Mouse (Mus musculus) limb, embryonic 14.5 days (tissue): ENCODE measurements around the gene Cep170. TPM values are rescaled to one million over a fixed set of nuclear protein-coding genes. Genes with fewer than 3 reads are reported as not detected.

Experiments used
- ATAC-seq: fragments of 200-750 bp; cut with Nextera tagmentation; 2 replicates; pipeline ENCODE4 v1.8.0; 2017; ENCODE audit warnings: low read depth, moderate number of reproducible peaks, moderate TSS enrichment; ENCODE audit not compliant: low FRiP score
- DNase-seq: peaks from one replicate; pipeline ENCODE4 v3.0.0-alpha.2; 2015; ENCODE audit warnings: low spot score
- H3K27ac ChIP-seq: fragments of 300-500 bp; sonication (generic); replicated peaks from 2 replicates; pipeline ENCODE4 v1.5.1; 2014; ENCODE audit warnings: low read depth, mild to moderate bottlenecking, low read length, moderate library complexity, mixed read lengths
- H3K27me3 ChIP-seq: fragments of 300-500 bp; sonication (generic); 2 replicates; pipeline ENCODE4 v1.6.1; 2014; ENCODE audit warnings: low read length, mixed read lengths; ENCODE audit not compliant: control insufficient read depth, insufficient read depth
- H3K36me3 ChIP-seq: fragments of 300-500 bp; sonication (generic); 2 replicates; pipeline ENCODE4 v1.6.1; 2014; ENCODE audit warnings: mild to moderate bottlenecking, low read length, moderate library complexity, mixed read lengths; ENCODE audit not compliant: control insufficient read depth, insufficient read depth
- H3K4me1 ChIP-seq: fragments of 300-500 bp; sonication (generic); 2 replicates; pipeline ENCODE4 v1.6.1; 2014; ENCODE audit warnings: antibody characterized with exemption, low read length, mixed read lengths; ENCODE audit not compliant: control insufficient read depth, insufficient read depth
- H3K4me2 ChIP-seq: fragments of 300-500 bp; sonication (generic); replicated peaks from 2 replicates; pipeline ENCODE4 v1.6.1; 2014; ENCODE audit warnings: low read depth, mild to moderate bottlenecking, low read length, moderate library complexity; ENCODE audit not compliant: severe bottlenecking
- H3K4me3 ChIP-seq: fragments of 300-500 bp; sonication (generic); replicated peaks from 2 replicates; pipeline ENCODE4 v1.5.1; 2014; ENCODE audit warnings: low read length
- H3K9ac ChIP-seq: fragments of 300-500 bp; sonication (generic); 2 replicates; pipeline ENCODE4 v1.6.1; 2014; ENCODE audit warnings: mild to moderate bottlenecking, low read depth, low read length, moderate library complexity; ENCODE audit not compliant: severe bottlenecking
- H3K9me3 ChIP-seq: fragments of 300-500 bp; sonication (generic); 2 replicates; pipeline ENCODE4 v1.6.1; 2016; ENCODE audit warnings: low read length; ENCODE audit not compliant: control insufficient read depth
- POLR2A ChIP-seq: fragments of 200-500 bp; IDR thresholded peaks from 2 replicates; pipeline ENCODE4 v1.8.0; 2012; ENCODE audit warnings: inconsistent platforms, mild to moderate bottlenecking, moderate library complexity, borderline replicate concordance; ENCODE audit not compliant: insufficient read depth, insufficient read length; ENCODE audit errors: extremely low read depth
- WGBS: fragments of 180-500 bp; shearing (Covaris S2); extraction: QIAGEN DNeasy Blood & Tissue Kit; methylation state at CpG from one replicate; pipeline ENCODE4 v1.1.7; 2014; 5-methylcytosine and 5-hydroxymethylcytosine counted together
- polyA plus RNA-seq, 2 experiments: library from polyadenylated mRNA; depleted of rRNA in 1 of 2; stranded (reverse) in 1 of 2; unstranded in 1 of 2; fragments of >200 nt; fragmentation: Nextera tagmentation in 1 of 2; extraction: Ambion mirVana in 1 of 2; gene quantifications; 2 replicates each; pipeline versions ENCODE4 v1.2.1 to v1.2.3; 2012 to 2014

Gene Cep170
- polyA plus RNA-seq, 2 experiments: 33.5 to 42.3 TPM

DNA sequence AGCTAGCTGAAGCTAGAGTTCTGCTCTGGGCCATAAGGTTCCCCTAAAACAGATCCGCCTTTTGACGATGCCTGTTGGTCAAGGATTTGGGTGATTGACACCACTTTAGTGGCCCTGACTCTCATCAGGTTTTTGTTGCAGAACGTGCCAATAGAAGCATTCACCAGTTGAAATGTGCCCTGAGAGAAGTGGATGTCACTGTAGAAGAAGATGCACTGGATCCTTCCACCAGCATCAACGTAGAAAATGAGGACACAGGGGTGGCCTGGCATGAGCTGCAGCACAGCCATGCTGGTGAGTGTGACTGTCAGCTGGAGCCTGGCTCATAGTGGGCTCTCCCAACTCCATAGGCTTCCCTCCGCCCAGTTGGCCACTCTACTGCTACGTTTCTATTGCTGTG lies 10.7 kb upstream of the Cep170 start:
- 83% methylated on average over 6 of the region's 6 CpGs for WGBS

DNA sequence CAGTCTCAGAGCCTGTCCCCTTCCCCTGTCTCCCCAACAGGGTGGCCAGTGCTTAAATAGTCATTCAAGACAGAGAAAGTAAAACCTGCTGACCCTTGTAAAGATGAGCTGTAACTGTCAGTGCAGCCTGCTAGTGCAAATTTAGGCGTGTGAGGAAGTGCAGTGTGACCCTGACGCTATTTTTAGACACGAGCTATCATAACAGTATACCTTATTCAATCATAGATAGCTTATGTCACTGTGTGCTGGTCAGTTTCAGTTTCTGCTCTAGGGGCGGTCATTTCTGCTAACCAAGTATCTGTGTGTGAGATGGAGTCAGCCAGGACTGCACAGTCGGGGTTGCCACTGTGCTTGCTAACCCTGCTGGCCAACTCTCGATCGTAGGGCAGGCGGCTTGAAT lies 10.0 kb upstream of the Cep170 start:
- no peak for ATAC-seq
- H3K27ac ChIP-seq: no peak overlapping the region
- WGBS: 88% methylated on average over 8 of the region's 8 CpGs
- H3K4me3 ChIP-seq: no peak overlapping the region
- H3K9ac ChIP-seq: no peak overlapping the region
- H3K9me3 ChIP-seq: no peaks in the 10 kb centered on the region
- no peaks in the 10 kb centered on the region for H3K4me1 ChIP-seq
- no peak overlapping the region for H3K4me2 ChIP-seq
- no peak for DNase-seq
- TF ChIP-seq POLR2A: no peak
- H3K27me3 ChIP-seq: no peaks in the 10 kb centered on the region
- peaks cover under 1% of the 10 kb centered on the region; the same call in 1 of the 2 replicates for H3K36me3 ChIP-seq

More for the DNA sequence above, 10.7 kb upstream of the Cep170 start:
- H3K9me3 ChIP-seq: no peaks in the 10 kb centered on the region
- no peaks in the 10 kb centered on the region for H3K4me1 ChIP-seq
- H3K4me3 ChIP-seq: no peak overlapping the region
- H3K27ac ChIP-seq: no peak overlapping the region
- H3K9ac ChIP-seq: no peak overlapping the region
- H3K27me3 ChIP-seq: no peaks in the 10 kb centered on the region
- H3K36me3 ChIP-seq: peaks cover 6% of the 10 kb centered on the region
- TF ChIP-seq POLR2A: no peak
- DNase-seq (no peak), ATAC-seq (no peak)
- no peak overlapping the region for H3K4me2 ChIP-seq

DNA sequence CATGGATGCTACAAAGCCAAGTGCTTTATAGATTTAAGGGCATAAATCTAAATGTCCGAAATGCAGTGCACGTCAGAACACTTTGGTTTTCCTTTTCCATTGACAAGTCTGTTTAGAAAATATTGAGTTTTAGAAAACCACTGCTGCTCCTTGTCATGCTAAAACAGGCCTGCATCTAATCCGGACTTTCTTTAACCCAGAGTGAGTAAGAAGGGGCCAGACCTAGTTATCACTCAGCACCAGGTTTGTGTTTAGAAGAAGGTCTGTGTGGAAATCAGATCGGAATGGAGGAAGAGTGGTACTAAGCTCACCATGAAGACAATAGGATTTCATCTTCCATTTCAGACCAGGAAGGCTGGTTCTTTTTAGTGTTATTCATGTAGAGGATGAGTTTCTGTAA lies 9.1 kb upstream of the Cep170 start:
- no peak for TF ChIP-seq POLR2A
- WGBS: 82% methylated on average over 4 of the region's 4 CpGs
- no peak for ATAC-seq
- Histone ChIP-seq H3K27me3 (no peaks in the 10 kb centered on the region), H3K4me1 (no peaks in the 10 kb centered on the region), H3K9ac (no peak overlapping the region), H3K36me3 (no peaks in the 10 kb centered on the region), H3K27ac (no peak overlapping the region), H3K4me3 (no peak overlapping the region), H3K9me3 (no peaks in the 10 kb centered on the region), H3K4me2 (no peak overlapping the region)
- no peak for DNase-seq

- Histone ChIP-seq H3K4me1 (no peaks in the 10 kb centered on the region), H3K27me3 (no peaks in the 10 kb centered on the region), H3K36me3 (no peaks in the 10 kb centered on the region), H3K27ac (no peak overlapping the region), H3K4me3 (no peak overlapping the region), H3K4me2 (no peak overlapping the region), H3K9me3 (no peaks in the 10 kb centered on the region), H3K9ac (no peak overlapping the region)
- WGBS: 28% methylated on average over 1 of the region's 1 CpGs
- TF ChIP-seq POLR2A: no peak
- ATAC-seq (no peak), DNase-seq (no peak)
Measured at GRCm38 (mm10) chr1:176821929-176822328, 8.1 kb upstream of the Cep170 start.

DNA sequence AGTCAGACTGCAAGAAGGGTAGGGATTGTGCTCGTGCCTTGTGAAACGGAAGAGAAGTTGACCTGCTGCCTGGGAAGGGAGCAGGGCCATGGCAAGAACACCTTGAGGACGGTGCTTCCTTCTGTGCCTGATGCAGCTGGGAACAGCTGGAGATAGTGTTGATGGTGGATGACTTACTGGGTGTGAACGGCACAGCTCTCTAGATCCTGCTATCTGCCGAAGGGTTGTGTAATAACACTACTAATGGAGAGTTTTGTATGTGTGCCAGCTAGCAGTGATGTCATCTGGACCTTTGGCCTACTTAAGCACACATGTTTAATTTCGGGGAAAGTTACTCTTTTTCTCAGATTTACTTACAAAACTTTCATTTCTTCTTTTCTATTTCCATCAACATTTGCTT lies 4.9 kb upstream of the Cep170 start:
- DNase-seq (no peak), ATAC-seq (no peak)
- Histone ChIP-seq H3K4me1 (no peaks in the 10 kb centered on the region), H3K4me3 (no peak overlapping the region), H3K27me3 (no peaks in the 10 kb centered on the region), H3K27ac (no peak overlapping the region), H3K9me3 (no peaks in the 10 kb centered on the region), H3K9ac (no peak overlapping the region), H3K36me3 (no peaks in the 10 kb centered on the region), H3K4me2 (no peak overlapping the region)
- TF ChIP-seq POLR2A: no peak
- 64% methylated on average over 6 of the region's 6 CpGs for WGBS

DNA sequence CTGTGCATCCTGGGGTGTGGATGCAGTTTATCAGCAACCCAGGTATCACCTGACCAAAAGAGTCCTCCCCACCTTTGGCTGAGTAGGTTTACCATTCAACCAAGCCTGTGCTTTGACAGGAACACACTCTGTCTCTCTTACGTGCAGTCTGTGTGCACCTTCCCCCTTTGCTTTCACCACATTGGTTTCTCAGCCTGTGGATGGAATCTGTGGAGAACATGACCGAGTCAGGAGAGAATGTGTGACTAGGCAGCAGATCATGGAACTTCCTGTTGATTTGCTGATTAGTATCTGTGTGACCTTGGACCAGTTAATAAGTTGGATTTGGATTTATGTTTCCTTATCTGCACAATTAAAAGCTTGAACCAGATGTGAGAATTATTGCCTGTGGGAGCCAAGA lies 4.3 kb upstream of the Cep170 start:
- no peak for TF ChIP-seq POLR2A
- H3K9me3 ChIP-seq: no peaks in the 10 kb centered on the region
- H3K4me1 ChIP-seq: no peaks in the 10 kb centered on the region
- H3K36me3 ChIP-seq: no peaks in the 10 kb centered on the region
- no peak overlapping the region for H3K27ac ChIP-seq
- ATAC-seq (no peak), DNase-seq (no peak)
- 71% methylated on average over 2 of the region's 2 CpGs for WGBS
- H3K27me3 ChIP-seq: no peaks in the 10 kb centered on the region
- no peak overlapping the region for H3K4me3 ChIP-seq
- no peak overlapping the region for H3K9ac ChIP-seq
- no peak overlapping the region for H3K4me2 ChIP-seq
